Mouse (Mus musculus): ENCODE data around the gene Cpb2.

Cpb2 gene

DNA sequence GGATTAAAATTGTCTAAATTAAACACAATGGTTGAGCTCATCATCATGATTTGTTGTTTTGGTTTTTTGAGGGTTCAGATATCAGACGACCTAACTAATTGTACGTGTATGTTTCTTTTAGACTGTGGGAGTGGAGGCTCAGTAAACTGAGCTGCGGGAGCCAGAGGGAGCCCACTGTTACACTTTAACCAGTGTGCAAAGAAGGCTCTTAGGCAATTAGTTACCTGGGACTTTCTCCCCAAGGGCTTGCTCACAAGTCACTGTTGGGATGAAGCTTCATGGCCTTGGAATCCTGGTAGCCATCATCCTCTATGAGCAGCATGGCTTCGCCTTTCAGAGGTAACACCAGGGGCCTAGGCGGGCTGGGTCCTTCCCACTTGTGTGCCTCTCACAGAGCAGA lies at the start of gene Cpb2:
Gene Cpb2, plus strand, starts transcription at position 201 of the 400 bp plus-strand sequence.
- DNase-seq (ENCODE audit: low read depth, low spot score) = no peak

GRCm38 (mm10) chr14:75192427-75192826 lies 49.7 kb upstream of the Cpb2 start:
- DNase-seq (ENCODE audit: low read depth, low spot score) = peak; percentile 53

- DNase-seq (ENCODE audit: low read depth, low spot score) = peak; percentile 67
These were observed 49.2 kb upstream of the Cpb2 start for GRCm38 (mm10) chr14:75192858-75193257.

GRCm38 (mm10) chr14:75195530-75195929 lies 46.6 kb upstream of the Cpb2 start:
- DNase-seq (ENCODE audit: low read depth, low spot score) = no peak

GRCm38 (mm10) chr14:75197027-75197426 lies 45.1 kb upstream of the Cpb2 start:
- peak; percentile 78 for DNase-seq (ENCODE audit: low read depth, low spot score)

GRCm38 (mm10) chr14:75197660-75198059 lies 44.4 kb upstream of the Cpb2 start:
- DNase-seq (ENCODE audit: low read depth, low spot score) = peak; percentile 73

DNA sequence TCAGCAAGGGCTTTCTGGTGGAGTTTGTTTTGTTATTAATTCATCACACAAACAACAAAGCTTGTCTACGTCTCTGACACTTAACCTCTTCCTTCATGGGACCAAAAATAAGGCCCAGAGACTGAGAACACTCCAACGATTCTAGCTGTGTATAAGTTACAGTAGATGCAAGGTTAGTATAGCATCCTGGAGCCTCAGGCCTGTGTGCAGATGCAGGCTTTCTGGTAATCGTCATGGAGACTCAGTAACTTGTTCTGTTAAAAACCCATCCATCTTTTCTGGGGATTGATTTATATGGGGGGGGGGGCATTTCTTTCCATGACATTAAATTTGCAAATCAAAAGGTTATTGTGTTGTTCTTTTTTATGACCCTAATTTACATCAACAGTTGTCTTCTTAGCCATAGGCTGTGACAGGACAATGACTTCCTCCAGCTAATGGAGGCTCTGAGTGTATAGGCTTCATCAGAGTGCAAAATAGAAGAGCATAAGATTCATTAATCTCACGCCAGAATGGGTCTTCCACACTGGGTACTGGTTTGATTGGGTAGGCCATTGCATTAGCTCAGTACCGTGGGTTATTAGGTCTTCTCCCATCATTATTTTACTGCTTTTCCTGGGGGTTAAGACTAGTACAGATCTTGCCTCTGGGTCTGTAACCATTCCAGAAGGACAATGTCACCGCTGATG lies 36.6 kb upstream of the Cpb2 start:
- no peak for DNase-seq (ENCODE audit: low read depth, low spot score)

DNA sequence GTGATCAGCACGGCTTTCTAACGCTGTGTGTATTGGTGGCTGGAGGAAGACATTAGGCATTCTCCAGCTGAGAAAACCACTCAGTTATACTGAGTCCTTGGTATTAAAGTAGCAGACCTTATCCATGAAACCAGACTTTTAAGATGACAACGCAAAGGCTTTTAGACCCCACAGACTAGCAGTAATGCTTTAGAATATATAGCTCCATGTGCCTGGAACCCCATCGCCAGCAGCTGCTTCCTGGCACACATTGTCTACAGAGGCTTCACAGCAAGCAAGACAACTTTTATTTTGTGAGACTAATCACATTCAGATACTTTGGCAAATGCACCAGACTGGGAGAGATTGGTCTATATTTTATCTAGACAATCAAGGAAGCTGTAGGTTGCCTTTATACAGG lies 35.8 kb upstream of the Cpb2 start:
- no peak for DNase-seq (ENCODE audit: low read depth, low spot score)

- DNase-seq (ENCODE audit: low read depth, low spot score) = no peak
These were observed 33.4 kb upstream of the Cpb2 start for GRCm38 (mm10) chr14:75208572-75209151.

DNA sequence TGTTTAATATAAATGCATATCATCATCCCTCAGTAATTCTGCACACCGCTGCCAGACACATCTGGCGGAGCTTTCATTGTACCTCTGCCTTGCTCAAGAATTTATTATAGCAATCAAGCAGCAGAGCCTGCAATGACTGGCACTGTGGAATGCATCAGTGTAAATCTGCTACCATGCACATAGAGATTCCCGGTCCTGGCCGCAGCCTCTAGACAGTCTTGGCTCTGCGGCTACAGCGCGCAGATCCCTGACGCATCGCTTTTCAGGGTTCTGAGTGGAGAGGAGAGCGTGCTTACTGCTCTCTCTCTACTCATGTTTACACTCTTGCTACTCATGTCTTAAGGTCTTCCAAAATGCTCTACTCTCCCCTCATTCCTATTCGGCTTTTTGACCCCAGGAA lies 28.3 kb upstream of the Cpb2 start:
- no peak for DNase-seq (ENCODE audit: low read depth, low spot score)

- DNase-seq (ENCODE audit: low read depth, low spot score) = no peak
These were observed 23.2 kb upstream of the Cpb2 start for GRCm38 (mm10) chr14:75218843-75219242.

- DNase-seq (ENCODE audit: low read depth, low spot score) = no peak
These were observed 22.7 kb upstream of the Cpb2 start for GRCm38 (mm10) chr14:75219250-75219913.

DNA sequence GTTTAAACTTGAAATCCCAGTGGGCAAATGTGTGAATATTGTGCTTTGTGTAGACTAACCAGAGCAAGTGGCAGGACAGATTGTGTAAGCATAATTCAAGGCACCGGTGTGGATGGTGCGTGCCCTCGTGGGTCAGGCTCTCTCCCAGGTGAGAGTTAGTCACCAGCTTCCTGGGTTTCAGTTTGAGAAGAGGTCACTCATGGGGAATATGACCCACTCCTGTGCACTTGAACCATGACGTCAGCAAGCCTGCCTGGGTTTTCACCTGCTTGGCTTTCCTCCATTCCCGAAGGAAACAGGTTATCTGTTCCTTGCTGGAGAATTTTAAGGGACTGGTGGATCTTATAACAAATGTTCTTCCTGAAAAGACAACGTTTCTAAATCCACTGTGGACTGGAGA lies 19.7 kb upstream of the Cpb2 start:
- no peak for DNase-seq (ENCODE audit: low read depth, low spot score)

DNA sequence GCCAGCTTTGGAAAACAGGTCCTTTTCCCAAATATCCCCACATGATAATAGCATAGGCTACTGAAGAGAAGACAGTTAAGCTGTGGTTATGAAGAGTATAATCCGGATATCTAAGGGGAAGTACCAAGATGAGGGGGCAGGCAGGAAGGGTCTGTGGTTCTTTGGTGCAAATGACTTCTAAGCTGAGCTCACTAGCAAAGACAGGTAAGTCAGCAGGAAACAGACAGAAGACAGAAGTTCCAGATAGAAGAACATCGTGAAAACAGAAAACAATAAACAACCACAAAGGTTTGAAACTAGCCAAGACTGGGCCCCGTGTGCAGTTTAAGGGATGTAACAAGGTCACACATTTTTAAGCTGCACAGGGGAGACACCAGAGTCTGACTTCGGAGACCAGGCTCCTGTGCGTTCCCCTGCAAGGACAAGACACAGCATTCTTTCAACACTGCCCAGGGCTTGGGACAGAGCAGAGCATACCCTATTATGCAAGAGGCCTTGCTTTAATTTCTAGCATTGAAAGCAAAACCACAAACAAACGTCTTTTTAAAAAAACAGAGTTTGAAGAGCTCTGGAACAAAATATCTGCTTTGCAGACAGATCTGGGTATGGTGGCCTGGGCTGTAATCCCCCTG lies 14.5 kb upstream of the Cpb2 start:
- peak; percentile 57 for DNase-seq (ENCODE audit: low read depth, low spot score)

- peak; percentile 69 for DNase-seq (ENCODE audit: low read depth, low spot score)
These were observed 12.3 kb upstream of the Cpb2 start for GRCm38 (mm10) chr14:75229834-75230233.

GRCm38 (mm10) chr14:75233070-75233469 lies 9.0 kb upstream of the Cpb2 start:
- DNase-seq (ENCODE audit: low read depth, low spot score) = no peak

GRCm38 (mm10) chr14:75235552-75235951 lies 6.5 kb upstream of the Cpb2 start:
- no peak for DNase-seq (ENCODE audit: low read depth, low spot score)

GRCm38 (mm10) chr14:75235955-75236635 lies 6.0 kb upstream of the Cpb2 start:
- no peak for DNase-seq (ENCODE audit: low read depth, low spot score)

GRCm38 (mm10) chr14:75236636-75237003 lies 5.5 kb upstream of the Cpb2 start:
- DNase-seq (ENCODE audit: low read depth, low spot score) = no peak

GRCm38 (mm10) chr14:75237096-75237495 lies 5.0 kb upstream of the Cpb2 start:
- no peak for DNase-seq (ENCODE audit: low read depth, low spot score)

DNA sequence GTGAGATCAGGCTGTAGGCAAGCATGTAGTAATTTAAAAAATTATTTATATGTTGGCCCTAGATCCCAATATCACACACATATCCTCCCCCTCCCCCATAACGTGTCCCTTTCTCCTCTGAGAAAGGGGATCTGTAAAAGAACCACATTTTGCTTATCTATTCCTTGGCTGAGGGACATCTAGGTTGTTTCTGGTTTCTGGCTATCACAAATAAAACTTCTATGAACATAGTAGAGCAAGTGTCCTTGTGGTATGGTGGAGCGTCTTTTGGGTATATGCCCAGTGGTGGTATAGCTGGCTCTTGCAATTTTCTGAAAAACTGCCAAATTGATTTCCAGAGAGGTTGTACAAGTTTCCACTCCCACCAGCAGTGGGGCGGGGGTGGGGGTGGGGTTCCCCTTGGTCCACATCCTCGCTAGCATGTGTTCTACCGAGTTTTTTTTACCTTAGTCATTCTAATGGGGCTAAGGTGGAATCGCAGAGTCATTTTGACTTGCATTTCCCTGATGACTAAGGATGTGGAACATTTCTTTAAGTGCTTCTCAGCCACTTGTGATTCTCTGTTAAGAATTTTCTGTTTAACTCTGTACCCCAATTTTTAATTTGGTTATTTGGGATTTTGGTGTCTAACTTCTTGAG lies 3.9 kb upstream of the Cpb2 start:
- no peak for DNase-seq (ENCODE audit: low read depth, low spot score)
